Mouse (Mus musculus) fat pad, adult 2 months (tissue): Measurements from ENCODE around the gene Rhoc.
"Not testable (repeated sequence)": the region's sequence is repeated elsewhere in the genome, so short reads cannot be mapped to it uniquely, and the experiment has no call there.

Experiments
- DNase-seq: peaks from one replicate; pipeline ENCODE4 v3.0.0-alpha.2; 2011; ENCODE audit warnings: low read depth, low spot score; ENCODE audit errors: extremely low read depth

Rhoc gene

GRCm38 (mm10) chr3:104788075-104788474 lies at the start of gene Rhoc:
Gene Rhoc (plus strand): TSS chr3:104788375.
- no peak for DNase-seq

DNA sequence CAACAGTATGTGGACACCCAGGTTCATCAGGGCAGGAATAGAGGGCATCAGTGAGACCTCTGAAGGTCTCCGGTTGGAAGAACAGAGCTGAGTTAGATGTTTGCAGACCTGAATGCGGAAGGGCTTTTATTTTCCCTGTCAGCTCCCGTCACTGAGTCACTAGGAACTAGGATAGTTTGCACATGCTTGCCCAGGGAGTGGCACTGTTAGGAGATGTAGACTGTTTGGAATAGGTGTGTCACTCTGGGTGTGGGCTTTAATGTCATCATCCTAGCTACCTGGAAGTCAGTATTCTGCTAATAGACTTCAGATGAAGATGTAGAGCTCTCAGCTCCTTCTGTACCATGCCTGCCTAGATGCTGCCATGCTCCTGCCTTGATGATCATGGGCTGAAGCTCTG lies 46.2 kb upstream of the Rhoc start:
- DNase-seq = no peak

DNA sequence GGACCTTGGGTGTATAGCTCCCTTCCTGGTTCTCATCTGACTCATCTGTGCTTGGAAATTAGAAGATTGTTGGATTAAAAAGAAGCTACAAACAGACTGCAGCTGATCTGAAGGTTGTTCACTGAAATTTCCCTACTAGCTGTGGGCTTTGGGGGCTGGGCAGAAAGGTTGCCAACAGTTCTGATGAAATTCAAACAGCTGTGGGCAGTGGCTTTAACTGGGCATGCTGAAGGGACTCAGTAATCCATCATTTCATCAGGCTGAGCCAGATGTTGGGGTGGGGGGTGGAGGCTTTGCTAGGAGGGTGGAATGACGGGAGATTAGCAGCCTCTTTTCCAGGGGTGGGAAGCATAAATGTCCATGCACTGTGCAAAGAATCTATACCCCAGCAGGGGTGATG lies 45.0 kb upstream of the Rhoc start:
- no peak for DNase-seq

GRCm38 (mm10) chr3:104743864-104744263 lies 44.3 kb upstream of the Rhoc start:
- DNase-seq = no peak

DNA sequence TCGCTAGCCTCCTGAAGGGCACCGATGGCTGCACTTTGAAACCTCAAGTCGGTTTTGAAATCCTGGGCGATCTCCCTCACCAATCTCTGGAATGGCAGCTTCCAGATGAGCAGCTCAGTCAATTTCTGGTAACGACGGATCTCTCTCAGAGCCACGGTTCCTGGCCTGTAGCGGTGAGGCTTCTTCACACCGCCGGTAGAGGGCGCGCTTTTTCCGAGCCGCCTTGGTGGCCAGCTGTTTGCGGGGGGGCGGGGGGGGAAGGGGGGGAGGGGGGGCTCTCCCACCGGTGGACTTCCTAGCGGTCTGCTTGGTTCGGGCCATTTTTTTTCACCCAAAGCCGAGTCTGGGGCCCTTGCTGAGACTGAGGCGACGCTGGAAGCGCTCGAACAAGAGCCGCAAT lies 35.3 kb upstream of the Rhoc start:
- DNase-seq = not testable (repeated sequence)

DNA sequence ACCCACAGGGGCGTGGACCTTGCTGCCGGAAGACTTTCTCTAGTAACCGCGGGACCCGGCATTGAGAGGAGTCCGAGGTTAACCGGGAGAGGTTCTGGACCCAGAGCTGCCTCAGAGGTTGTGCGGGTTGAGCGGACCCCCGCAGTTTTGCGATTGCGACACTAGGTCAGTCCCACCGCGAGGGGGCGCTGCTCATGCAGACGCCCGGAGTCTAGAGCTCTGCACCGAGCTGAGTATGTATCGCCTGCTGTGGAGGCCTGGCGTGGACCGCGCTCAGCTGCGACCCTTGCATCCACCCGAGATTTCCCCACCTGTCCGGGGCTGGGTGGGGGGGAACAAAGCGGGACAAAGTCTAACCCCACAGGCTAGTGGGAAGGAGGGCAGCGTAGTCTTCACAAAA lies 29.8 kb upstream of the Rhoc start:
- no peak for DNase-seq

DNA sequence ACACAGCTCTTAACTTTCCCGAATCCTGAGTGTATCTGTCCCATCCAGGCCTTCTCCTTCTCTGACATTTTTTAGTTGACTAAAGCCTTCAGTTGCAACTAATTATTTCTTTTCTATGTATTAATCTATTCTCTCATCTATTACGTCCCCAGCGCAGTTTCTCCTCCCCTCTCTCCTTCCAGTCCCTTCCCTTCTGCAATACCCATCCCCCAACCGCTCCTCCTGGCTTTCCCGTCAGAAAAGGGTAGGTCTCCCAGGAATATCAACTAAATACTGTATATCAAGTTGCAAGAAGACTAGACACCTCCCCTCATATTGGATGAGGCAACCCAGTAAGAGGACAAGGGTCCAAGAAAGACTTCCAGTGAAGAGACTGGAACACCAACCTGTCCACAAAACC lies 29.3 kb upstream of the Rhoc start:
- DNase-seq = no peak

DNA sequence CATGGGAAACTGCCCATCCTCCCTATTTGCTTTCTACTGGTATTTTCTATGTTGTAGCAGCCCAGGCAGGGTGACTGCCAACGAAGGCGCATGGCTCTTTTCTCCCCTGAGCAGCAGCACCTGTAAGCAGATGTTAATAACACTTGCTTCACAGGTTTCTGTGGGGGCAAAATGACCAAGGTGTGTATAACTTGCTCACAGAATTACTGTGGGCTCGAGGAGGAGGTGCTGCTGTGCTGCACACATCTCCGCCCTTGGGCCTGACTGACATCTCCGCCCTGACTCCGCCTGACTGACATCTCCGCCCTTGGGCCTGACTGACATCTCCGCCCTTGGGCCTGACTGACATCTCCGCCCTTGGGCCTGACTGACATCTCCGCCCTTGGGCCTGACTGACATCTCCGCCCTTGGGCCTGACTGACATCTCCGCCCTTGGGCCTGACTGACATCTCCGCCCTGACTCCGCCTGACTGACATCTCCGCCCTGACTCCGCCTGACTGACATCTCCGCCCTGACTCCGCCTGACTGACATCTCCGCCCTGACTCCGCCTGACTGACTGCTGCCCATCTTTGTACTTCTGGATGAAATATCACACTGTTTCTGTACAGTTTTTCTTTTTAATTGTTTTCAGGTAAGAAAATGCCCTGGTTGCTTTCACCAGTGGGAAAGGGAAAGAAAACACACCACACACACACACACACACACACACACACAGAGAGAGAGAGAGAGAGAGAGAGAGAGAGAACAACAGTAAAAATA lies 25.9 kb upstream of the Rhoc start:
- not testable (repeated sequence) for DNase-seq

GRCm38 (mm10) chr3:104765021-104765420 lies 23.2 kb upstream of the Rhoc start:
- DNase-seq = no peak

DNA sequence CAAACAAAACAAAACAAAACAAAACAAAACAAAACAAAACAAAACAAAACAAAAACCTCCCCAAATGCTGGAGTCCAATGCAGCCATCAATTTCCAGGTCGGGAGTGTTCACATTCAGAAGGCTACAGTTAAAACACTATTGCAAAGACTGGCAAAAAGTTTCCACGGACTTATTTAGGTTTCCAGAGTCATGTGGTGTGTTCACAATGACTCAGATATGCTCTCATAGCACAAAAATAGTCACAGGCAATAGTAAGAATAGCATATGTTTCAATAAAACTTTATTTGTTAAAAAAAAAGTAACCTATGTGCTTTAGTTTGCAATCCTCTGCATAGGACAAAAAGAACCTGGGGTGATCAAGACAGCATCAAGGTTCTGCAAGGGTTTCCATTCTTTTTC lies 21.0 kb upstream of the Rhoc start:
- no peak for DNase-seq

DNA sequence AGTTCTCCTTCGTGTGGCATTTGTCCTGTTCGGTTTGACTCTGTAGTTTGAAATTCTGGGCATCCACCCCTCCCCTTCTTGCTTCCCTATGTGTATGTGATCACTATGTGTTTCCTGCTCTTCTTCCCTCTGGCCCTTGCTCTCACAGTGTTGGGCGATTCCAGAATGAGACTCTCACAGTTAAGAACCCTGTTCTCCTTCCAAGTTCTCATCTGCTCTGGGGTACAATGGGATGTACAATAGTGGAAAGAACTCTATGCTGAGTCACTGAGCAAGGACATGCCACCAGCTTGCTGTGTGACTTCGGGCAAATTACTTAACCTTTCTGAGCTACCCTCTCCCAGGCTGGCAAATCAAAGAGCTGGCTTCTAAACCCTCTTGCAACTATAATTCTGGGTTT lies 20.5 kb upstream of the Rhoc start:
- no peak for DNase-seq

- DNase-seq = no peak
Measured at GRCm38 (mm10) chr3:104769135-104769534, 19.0 kb upstream of the Rhoc start.

DNA sequence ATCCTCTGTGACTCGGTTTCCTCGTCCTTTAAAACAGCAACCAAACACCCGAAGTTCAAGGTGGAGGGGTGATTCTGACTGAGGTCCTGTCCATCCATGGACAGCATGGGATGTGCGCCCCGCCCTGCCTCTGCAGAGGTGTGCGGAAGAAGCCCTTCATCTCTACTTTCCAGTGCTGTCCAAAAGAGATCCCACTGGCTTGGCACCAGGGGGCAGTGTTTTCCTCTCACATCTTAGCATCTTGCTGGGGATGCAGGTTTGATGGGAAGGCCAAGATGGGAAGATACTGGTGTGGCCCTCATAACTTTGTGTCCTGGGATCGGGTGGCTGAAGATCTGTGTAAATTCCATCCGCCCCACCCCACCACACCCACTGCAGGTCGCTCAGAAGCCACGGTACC lies 18.1 kb upstream of the Rhoc start:
- DNase-seq = no peak

DNA sequence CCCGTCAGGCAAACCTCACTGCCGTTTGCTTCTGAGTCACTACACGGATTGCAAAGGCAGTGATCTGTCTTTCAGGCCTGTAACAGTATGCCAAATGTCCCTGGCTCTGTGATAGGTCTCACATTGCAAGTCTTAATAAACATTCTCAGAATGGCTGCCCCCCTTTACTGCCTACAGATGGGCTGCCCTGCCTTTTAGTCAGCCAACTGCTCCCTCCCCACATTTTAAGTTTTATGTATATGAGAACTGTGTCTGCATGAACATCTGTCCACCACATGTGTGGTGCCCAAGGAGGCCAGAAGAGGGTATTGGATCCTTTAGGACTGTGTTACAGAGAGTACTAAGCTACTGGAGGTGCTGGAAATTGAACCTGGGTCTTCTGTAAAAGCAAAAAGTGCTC lies 17.3 kb upstream of the Rhoc start:
- DNase-seq = no peak

DNA sequence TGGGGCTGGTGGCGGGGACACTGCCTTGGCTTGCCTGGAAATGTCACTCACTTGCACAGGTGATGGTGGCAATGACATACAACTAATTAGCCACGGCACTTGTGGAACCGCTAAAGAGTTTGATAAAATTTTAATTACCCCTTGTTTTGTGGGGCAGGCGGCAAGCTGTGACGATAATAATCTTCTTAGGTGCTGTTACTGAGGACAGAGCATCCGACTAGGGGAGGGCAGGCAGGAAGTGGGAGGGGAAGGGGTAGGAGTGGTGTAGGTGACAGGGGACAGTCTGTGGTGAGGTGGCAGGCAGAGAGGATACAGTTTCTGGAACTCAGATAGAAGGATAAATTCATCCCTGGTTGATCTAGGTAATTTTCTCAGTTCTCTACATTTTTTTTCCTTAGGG lies 16.7 kb upstream of the Rhoc start:
- no peak for DNase-seq

- DNase-seq = no peak
Measured at GRCm38 (mm10) chr3:104773301-104773700, 14.9 kb upstream of the Rhoc start.

GRCm38 (mm10) chr3:104777342-104777741 lies 10.8 kb upstream of the Rhoc start:
- DNase-seq = no peak

DNA sequence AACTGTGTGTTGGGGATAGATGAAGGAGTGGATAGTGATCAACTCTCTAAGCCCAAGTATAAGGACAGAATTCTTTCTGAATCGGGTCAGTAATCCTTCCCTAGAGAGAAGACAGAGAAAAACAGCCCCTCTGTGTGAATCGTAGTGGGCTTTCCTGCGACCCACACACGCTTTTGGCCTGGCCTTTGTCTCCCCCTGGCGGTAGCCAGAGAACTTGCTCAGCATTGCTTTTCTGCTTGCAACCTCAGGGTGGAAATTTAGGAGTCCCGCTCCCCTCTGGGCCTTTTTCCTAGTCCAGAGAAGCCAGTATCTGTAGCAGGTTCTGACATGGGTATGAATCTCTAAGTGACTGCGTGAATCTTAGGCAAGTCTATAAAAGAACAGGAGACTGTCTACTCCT lies 8.2 kb upstream of the Rhoc start:
- DNase-seq = no peak

- DNase-seq = no peak
Measured at GRCm38 (mm10) chr3:104780561-104781420, 7.4 kb upstream of the Rhoc start, which contains the start of gene Ppm1j. Gene Ppm1j (plus strand): TSS chr3:104781056.

GRCm38 (mm10) chr3:104781471-104781903 lies 6.7 kb upstream of the Rhoc start, which contains the start of gene Fam19a3:
Gene Fam19a3 (minus strand): TSS chr3:104781840.
- DNase-seq = no peak

DNA sequence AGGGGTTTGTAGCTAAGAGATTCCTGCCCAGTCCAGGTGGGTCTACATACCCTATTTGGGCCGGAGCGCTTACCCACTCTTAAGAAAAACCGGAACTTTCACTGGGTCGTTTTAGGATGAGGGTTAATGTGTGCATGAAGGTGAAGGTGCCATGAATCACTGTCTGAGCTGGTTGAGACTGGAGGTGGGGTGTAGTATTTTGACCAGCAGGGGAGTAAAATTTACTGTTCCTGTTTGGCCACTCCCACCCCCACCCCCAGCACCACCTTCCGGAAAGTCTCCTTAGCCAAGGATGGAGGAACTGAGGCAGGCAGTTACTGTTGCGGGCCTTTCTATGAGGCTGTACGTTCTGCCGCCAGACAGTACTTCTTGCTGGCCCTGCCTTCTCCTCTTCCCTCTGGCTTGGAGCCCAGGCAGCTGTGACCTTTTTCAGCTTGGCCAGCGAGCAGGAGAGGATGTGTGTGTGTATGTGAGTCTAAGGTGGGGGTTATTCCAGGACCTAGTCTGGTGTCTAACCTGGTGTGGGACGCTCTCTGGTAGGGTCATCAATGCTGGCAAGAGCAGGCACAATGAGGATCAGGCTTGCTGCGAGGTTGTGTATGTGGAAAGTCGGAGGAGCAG lies 6.0 kb upstream of the Rhoc start:
- DNase-seq = no peak
